Mouse (Mus musculus) frontal cortex, adult (tissue): ENCODE results near the gene Utrn.

Experiments
- ATAC-seq: cut with Nextera tagmentation; 2 replicates; pipeline ENCODE4 v1.9.2; 2017; ENCODE audit warnings: mild to moderate bottlenecking, moderate library complexity, mixed read lengths; ENCODE audit not compliant: low TSS enrichment

The Utrn gene

GRCm38 (mm10) chr10:12426866-12427265, 442.3 kb downstream of the Utrn start:
- peak; percentile 59; the same call in 1 of the 2 replicates for ATAC-seq

GRCm38 (mm10) chr10:12424944-12425343, 444.2 kb downstream of the Utrn start:
- ATAC-seq: no peak

GRCm38 (mm10) chr10:12423994-12424725, 445.0 kb downstream of the Utrn start:
- no peak for ATAC-seq

GRCm38 (mm10) chr10:12414967-12415366, 454.2 kb downstream of the Utrn start:
- ATAC-seq: no peak

- ATAC-seq: no peak
These were observed 462.6 kb downstream of the Utrn start for GRCm38 (mm10) chr10:12406338-12407110.

- ATAC-seq: no peak; the same call in 1 of the 2 replicates
These were observed 469.7 kb downstream of the Utrn start for GRCm38 (mm10) chr10:12399450-12399849.

- ATAC-seq: no peak
These were observed 489.0 kb downstream of the Utrn start for GRCm38 (mm10) chr10:12380139-12380538.

GRCm38 (mm10) chr10:12379123-12379522, 490.0 kb downstream of the Utrn start:
- ATAC-seq: no peak

GRCm38 (mm10) chr10:12377727-12378126, 491.4 kb downstream of the Utrn start:
- ATAC-seq: no peak

GRCm38 (mm10) chr10:12376015-12376414, 493.1 kb downstream of the Utrn start:
- ATAC-seq: no peak

GRCm38 (mm10) chr10:12374741-12375140, 494.4 kb downstream of the Utrn start:
- no peak for ATAC-seq

GRCm38 (mm10) chr10:12354556-12354955, 514.6 kb downstream of the Utrn start:
- peak; percentile 97 for ATAC-seq

- no peak; the same call in none of the 2 replicates for ATAC-seq
These were observed 515.1 kb downstream of the Utrn start for GRCm38 (mm10) chr10:12354106-12354505.

GRCm38 (mm10) chr10:12339704-12340558, 529.2 kb downstream of the Utrn start:
- ATAC-seq: peak; percentile 52

GRCm38 (mm10) chr10:12339005-12339703, 530.0 kb downstream of the Utrn start:
- peak; percentile 65 for ATAC-seq
